Mouse (Mus musculus): ENCODE data around the gene Pgm5. TPM values are rescaled to one million over a fixed set of nuclear protein-coding genes. Genes with fewer than 3 reads are reported as not detected.

The Pgm5 gene
- total RNA-seq, 2 experiments from 2014 or later: 84.6 to 88.8 TPM

- DNase-seq: no peak
- intact Hi-C loops (cut with DNase I): loop anchor here (5.0 kb wide), 1 partner anchor 36 kb away; no protein-coding TSS in a partner anchor
Observed at GRCm38 (mm10) chr19:24785898-24786297, 75.8 kb downstream of the Pgm5 start.

- intact Hi-C loops (cut with DNase I): loop anchor here (5.0 kb wide), 1 partner anchor 37 kb away; no protein-coding TSS in a partner anchor
- DNase-seq: no peak
Observed at GRCm38 (mm10) chr19:24785056-24785675, 76.5 kb downstream of the Pgm5 start.

- intact Hi-C loops (cut with DNase I): no loop called here
- no peak for DNase-seq
Observed at GRCm38 (mm10) chr19:24783736-24784135, 77.9 kb downstream of the Pgm5 start.

- intact Hi-C loops (cut with DNase I): no loop called here
- no peak for DNase-seq
Observed at GRCm38 (mm10) chr19:24779996-24780395, 81.7 kb downstream of the Pgm5 start.

GRCm38 (mm10) chr19:24770345-24770744, 91.3 kb downstream of the Pgm5 start:
- intact Hi-C loops (cut with DNase I): no loop called here

DNA sequence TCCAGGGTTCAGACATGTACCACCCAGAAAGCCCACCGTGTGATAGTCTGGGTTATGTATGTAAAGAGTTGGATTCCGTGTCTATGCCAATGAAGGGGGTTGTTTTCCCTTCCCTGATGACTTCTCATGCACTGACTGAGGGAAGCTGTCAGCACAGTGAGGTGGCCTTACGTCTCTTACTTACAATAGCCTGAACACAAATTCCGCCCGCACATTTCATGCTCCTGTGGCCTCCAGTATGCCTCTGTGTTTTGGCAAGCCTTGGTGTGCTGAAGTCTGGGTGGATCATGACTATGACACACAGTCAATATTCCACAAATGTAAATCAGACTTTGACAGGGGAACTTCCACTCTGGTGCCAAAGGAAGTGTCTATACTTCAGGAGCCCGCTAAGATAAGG, 94.3 kb downstream of the Pgm5 start:
- intact Hi-C loops (cut with DNase I): no loop called here
- no peak for DNase-seq

More at GRCm38 (mm10) chr19:24770345-24770744, 91.3 kb downstream of the Pgm5 start:
- no peak for DNase-seq

- intact Hi-C loops (cut with DNase I): no loop called here
- DNase-seq: no peak
Observed at GRCm38 (mm10) chr19:24762473-24763149, 99.0 kb downstream of the Pgm5 start.

DNA sequence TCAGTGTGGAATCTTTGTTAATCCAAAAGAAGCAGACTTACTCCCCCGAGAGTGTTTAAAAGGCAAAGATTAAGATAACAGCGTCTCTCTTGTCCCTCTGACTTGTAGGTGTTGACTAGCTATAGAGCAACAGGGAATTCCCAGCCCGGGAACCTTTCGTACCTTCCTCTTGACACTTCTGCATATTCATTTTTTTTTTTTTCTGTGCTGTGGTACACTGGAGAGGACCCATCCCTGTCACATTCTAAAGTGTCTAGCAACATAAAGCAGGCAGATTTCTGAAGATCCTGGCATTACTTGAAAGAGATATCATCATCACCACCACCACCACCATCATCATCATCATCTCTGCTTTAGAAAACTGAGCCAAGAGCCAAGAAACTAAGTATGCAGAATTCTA, 105.0 kb downstream of the Pgm5 start:
- DNase-seq: no peak
- intact Hi-C loops (cut with DNase I): no loop called here

- intact Hi-C loops (cut with DNase I): no loop called here
Observed at GRCm38 (mm10) chr19:24754440-24754785, 107.2 kb downstream of the Pgm5 start.

DNA sequence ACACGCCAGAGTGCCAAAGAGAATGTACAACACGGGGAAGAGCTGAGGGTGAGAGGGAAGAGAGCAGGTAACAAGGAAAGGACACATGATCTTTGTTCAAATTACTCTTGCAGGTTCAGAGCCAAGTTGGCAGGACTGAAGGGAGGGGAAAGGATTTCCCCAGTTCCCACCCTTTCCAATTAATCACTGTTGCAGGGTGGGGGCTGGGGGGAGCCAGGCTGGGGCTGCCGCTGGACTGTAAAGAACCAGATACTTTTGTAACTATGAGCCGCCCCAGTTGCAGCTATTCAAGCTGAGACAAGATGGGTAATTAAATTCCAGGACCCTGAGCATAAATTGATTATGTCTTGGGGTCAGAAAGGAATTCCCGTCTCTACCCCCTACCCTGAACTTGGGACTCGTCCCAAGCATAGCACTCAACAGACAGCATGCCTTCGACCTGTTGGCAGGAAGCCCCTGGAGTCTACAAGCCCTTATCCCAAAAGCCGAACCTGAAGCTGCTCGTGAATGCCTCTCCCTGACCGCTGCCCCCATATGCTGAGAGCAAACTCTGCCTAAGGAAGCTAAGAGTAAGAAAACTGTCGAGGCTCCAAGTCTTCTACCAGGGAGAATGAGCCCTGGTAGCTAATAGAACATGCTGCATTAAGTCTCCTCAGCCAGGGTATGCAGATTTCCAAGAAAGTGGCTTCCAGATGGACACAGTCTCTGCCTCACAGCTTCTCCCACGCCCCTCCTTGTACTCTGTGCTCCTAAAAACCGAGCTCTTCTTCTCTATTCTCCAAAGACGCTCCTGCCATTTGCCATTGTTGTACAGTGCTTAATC, 107.8 kb downstream of the Pgm5 start:
- DNase-seq: peak; percentile 12 to 15
- intact Hi-C loops (cut with DNase I): no loop called here

More at GRCm38 (mm10) chr19:24754440-24754785, 107.2 kb downstream of the Pgm5 start:
- no peak for DNase-seq

DNA sequence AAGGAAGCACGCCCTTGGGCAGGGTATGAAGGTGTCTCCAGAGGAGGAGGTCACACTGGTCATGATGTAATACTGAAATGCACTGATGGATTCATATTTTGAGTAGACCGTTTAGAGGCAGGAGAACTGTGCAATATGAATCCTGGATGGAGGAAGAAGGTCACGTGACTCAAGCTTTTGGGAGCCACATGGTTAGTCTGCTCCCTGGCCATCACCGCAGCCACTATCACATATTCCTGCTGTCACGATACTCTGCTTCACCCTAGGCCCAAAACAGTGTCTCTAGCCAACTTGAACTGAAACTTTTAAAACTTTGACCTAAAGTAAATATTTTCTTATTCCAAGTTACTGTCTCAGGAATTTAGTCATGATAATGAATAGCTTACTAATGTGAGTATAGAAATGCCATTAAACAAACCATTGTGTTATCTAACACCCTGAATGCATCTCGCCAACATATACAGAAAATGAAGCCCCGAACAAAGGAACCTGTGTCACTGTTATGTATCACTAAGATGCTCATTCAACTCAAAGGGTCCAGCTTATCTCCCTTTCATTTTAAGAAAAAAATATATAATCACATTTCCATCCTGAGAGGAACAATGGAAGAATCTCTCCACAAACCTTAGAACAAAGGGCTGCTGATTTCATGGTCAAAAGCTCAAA, 108.6 kb downstream of the Pgm5 start:
- intact Hi-C loops (cut with DNase I): no loop called here
- DNase-seq: no peak

GRCm38 (mm10) chr19:24746266-24746875, 115.3 kb downstream of the Pgm5 start:
- intact Hi-C loops (cut with DNase I): no loop called here
- DNase-seq: no peak

GRCm38 (mm10) chr19:24742606-24743005, 119.0 kb downstream of the Pgm5 start:
- DNase-seq: no peak
- intact Hi-C loops (cut with DNase I): no loop called here

GRCm38 (mm10) chr19:24738786-24739185, 122.9 kb downstream of the Pgm5 start:
- intact Hi-C loops (cut with DNase I): no loop called here
- DNase-seq: no peak

DNA sequence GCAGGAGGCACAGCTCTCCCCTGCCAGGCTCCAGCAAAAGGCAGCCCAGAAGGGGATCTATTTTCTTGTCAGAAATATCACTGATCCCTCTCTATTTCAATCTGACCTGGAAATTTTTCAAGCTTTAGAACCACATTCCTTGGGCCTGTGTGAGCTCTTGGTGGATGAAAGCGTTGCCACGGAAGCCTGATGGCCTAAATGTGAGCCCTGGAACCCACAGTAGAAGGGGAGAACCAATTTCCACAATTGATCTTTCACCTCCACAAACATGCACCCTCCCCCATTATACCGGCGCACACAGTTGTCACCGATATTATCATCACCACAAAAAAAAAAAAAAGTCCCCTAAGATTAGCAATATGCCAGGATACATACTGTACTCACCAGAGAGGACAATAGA, 123.6 kb downstream of the Pgm5 start:
- no peak for DNase-seq
- intact Hi-C loops (cut with DNase I): no loop called here

- peak; percentile 41 to 53 for DNase-seq
- intact Hi-C loops (cut with DNase I): no loop called here
Observed at GRCm38 (mm10) chr19:24735484-24736128, 126.0 kb downstream of the Pgm5 start.

GRCm38 (mm10) chr19:24730661-24731060, 131.0 kb downstream of the Pgm5 start:
- peak; percentile 30 to 37 for DNase-seq
- intact Hi-C loops (cut with DNase I): no loop called here

GRCm38 (mm10) chr19:24724362-24724761, 137.3 kb downstream of the Pgm5 start:
- no peak for DNase-seq
- intact Hi-C loops (cut with DNase I): no loop called here

DNA sequence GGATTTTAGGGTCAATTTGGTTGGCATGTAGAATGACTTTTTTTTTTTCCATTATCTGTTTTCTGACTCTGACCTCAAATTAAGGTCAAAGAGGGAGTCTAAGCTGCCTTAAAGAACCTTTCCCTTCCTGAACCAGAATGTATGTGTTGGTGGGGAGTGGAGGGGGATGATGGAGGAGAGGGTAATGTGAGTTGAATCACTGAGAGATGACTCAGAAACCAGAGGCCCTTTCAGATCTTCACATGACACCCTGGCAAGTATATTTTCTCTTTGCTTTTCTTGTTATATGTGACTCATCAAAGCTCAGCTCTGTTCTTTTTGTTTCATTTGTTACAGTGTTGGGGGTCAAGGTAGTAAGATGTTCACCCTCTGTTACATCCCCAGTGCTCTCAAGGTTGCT, 141.2 kb downstream of the Pgm5 start:
- intact Hi-C loops (cut with DNase I): no loop called here
- no peak for DNase-seq

- no peak for DNase-seq
- intact Hi-C loops (cut with DNase I): no loop called here
Observed at GRCm38 (mm10) chr19:24719504-24719903, 142.2 kb downstream of the Pgm5 start.
